Mouse (Mus musculus): ENCODE results near the gene Emc3. TPM values are rescaled to one million over a fixed set of nuclear protein-coding genes. Genes with fewer than 3 reads are reported as not detected.

The Emc3 gene
- polyA plus RNA-seq, 1 experiment from 2014 or later = 83.2 TPM

DNA sequence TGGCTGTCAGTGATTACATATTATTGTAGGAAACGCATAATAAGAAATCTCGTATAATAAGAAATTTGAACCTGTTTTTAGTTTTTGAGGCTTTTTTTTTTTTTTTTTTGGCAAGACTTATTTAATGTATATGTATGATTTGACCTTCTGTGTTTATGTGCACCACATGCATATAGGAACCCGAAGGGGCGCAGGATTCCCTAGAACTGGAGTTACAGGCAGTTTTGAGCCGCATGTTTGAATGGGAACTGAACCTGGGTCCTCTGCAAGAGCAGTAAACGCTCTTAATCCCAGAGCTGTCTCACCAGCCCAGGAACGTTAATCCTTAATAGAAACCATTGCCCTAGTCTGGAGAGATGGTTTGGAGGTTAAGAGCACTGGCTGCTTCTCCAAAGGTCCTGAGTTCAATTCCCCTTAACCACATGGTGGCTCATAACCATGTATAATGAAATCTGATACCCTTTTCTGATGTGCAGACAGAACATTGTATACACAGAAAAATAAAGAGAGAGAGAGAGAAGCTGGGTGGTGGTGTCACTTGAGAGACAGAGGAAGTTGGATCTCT, 470 bp upstream of the Emc3 start:
- H3K36me3 ChIP-seq (replicated peaks; ENCODE audit: control insufficient read depth, insufficient read depth, low read depth, low read length) = no peaks in the 10 kb centered on the region
- H3K4me2 ChIP-seq (ENCODE audit: low read depth, low read length) = peak overlapping the region; percentile 47
- 10% methylated on average over 7 of the region's 7 CpGs for WGBS
- no peaks in the 10 kb centered on the region for H3K9me3 ChIP-seq (replicated peaks; ENCODE audit: control insufficient read depth, low read length)
- no peaks in the 10 kb centered on the region for H3K27me3 ChIP-seq (ENCODE audit: control insufficient read depth, insufficient read depth, low read length)
- peak; percentile 8 for DNase-seq (ENCODE audit: low spot score)
- peak overlapping the region; percentile 63 for H3K4me3 ChIP-seq (ENCODE audit: low read depth, low read length)
- H3K27ac ChIP-seq (replicated peaks; ENCODE audit: low read depth, low read length) = peak overlapping the region; percentile 35; the same call in 1 of the 2 replicates
- no peaks in the 10 kb centered on the region for H3K4me1 ChIP-seq (ENCODE audit: control insufficient read depth, insufficient read depth, low read length)
- H3K9ac ChIP-seq (replicated peaks; ENCODE audit: low read length) = peak overlapping the region; percentile 85
- no peak for ATAC-seq (replicated peaks; ENCODE audit: insufficient number of reproducible peaks, low FRiP score, low TSS enrichment, low read depth)

DNA sequence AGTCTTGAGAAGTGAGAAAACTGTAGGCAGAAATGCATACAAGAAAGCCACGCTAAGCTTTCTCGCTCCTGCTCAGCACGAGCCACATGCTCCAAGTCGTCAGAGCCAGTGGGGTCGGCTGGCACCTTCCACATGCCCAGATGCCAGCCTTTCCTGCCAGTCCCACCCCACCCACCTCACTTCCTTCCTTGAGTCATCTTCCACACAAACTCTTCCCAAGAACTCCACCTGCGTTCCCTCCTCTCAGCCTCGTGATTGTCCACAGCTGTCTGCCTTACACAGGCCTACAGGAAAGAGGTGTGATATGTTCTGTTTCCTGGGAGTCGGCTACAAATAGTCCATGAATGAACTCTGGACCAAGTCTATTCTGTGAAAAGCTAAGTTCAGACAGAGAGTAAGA, 8.0 kb downstream of the Emc3 start:
- Histone ChIP-seq H3K4me1 (ENCODE audit: control insufficient read depth, insufficient read depth, low read length) (no peaks in the 10 kb centered on the region), H3K4me3 (ENCODE audit: low read depth, low read length) (no peak overlapping the region), H3K9ac (replicated peaks; ENCODE audit: low read length) (no peak overlapping the region), H3K27ac (replicated peaks; ENCODE audit: low read depth, low read length) (no peak overlapping the region), H3K4me2 (ENCODE audit: low read depth, low read length) (no peak overlapping the region), H3K27me3 (ENCODE audit: control insufficient read depth, insufficient read depth, low read length) (no peaks in the 10 kb centered on the region), H3K36me3 (replicated peaks; ENCODE audit: control insufficient read depth, insufficient read depth, low read depth, low read length) (peaks cover 11% of the 10 kb centered on the region), H3K9me3 (replicated peaks; ENCODE audit: control insufficient read depth, low read length) (no peaks in the 10 kb centered on the region)
- ATAC-seq (replicated peaks; ENCODE audit: insufficient number of reproducible peaks, low FRiP score, low TSS enrichment, low read depth) (no peak), DNase-seq (ENCODE audit: low spot score) (no peak)
- WGBS = 94% methylated on average over 8 of the region's 8 CpGs

DNA sequence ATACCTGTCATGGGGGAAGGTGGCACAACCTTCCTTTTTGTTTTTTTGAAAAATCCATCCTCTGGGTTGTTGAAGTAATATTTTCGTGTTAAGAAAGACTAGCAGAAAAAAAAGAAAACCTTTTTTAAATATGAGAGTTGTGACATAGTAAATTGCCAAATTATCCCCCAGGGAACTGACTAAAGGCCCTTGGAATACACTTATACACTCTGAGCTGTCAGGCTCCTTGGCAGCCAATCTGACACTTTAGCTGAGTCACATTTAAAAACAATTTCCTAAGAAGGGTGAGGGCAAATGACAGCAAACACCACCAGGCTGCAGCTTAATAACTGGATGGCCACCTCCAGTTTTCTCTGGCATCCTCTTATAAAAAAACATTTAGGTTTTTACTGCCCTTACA, 9.1 kb downstream of the Emc3 start:
- 77% methylated on average over 1 of the region's 1 CpGs for WGBS
- Histone ChIP-seq H3K4me1 (ENCODE audit: control insufficient read depth, insufficient read depth, low read length) (no peaks in the 10 kb centered on the region), H3K27me3 (ENCODE audit: control insufficient read depth, insufficient read depth, low read length) (no peaks in the 10 kb centered on the region), H3K4me2 (ENCODE audit: low read depth, low read length) (no peak overlapping the region), H3K27ac (replicated peaks; ENCODE audit: low read depth, low read length) (no peak overlapping the region), H3K36me3 (replicated peaks; ENCODE audit: control insufficient read depth, insufficient read depth, low read depth, low read length) (peaks cover 14% of the 10 kb centered on the region), H3K4me3 (ENCODE audit: low read depth, low read length) (no peak overlapping the region), H3K9ac (replicated peaks; ENCODE audit: low read length) (no peak overlapping the region), H3K9me3 (replicated peaks; ENCODE audit: control insufficient read depth, low read length) (no peaks in the 10 kb centered on the region)
- no peak for ATAC-seq (replicated peaks; ENCODE audit: insufficient number of reproducible peaks, low FRiP score, low TSS enrichment, low read depth)
- no peak for DNase-seq (ENCODE audit: low spot score)

- Histone ChIP-seq H3K4me3 (ENCODE audit: low read depth, low read length) (no peak overlapping the region), H3K27me3 (ENCODE audit: control insufficient read depth, insufficient read depth, low read length) (no peaks in the 10 kb centered on the region), H3K9me3 (replicated peaks; ENCODE audit: control insufficient read depth, low read length) (no peaks in the 10 kb centered on the region), H3K4me2 (ENCODE audit: low read depth, low read length) (no peak overlapping the region), H3K4me1 (ENCODE audit: control insufficient read depth, insufficient read depth, low read length) (no peaks in the 10 kb centered on the region), H3K36me3 (replicated peaks; ENCODE audit: control insufficient read depth, insufficient read depth, low read depth, low read length) (peaks cover 27% of the 10 kb centered on the region), H3K27ac (replicated peaks; ENCODE audit: low read depth, low read length) (no peak overlapping the region), H3K9ac (replicated peaks; ENCODE audit: low read length) (no peak overlapping the region)
- DNase-seq (ENCODE audit: low spot score) (no peak), ATAC-seq (replicated peaks; ENCODE audit: insufficient number of reproducible peaks, low FRiP score, low TSS enrichment, low read depth) (no peak)
- 93% methylated on average over 8 of the region's 8 CpGs for WGBS
Measured at GRCm38 (mm10) chr6:113517434-113518080, 13.9 kb downstream of the Emc3 start.

GRCm38 (mm10) chr6:113514600-113514999, 16.9 kb downstream of the Emc3 start:
- no peaks in the 10 kb centered on the region for H3K27me3 ChIP-seq (ENCODE audit: control insufficient read depth, insufficient read depth, low read length)
- H3K27ac ChIP-seq (replicated peaks; ENCODE audit: low read depth, low read length) = no peak overlapping the region
- DNase-seq (ENCODE audit: low spot score) (no peak), ATAC-seq (replicated peaks; ENCODE audit: insufficient number of reproducible peaks, low FRiP score, low TSS enrichment, low read depth) (no peak)
- peaks cover 21% of the 10 kb centered on the region for H3K36me3 ChIP-seq (replicated peaks; ENCODE audit: control insufficient read depth, insufficient read depth, low read depth, low read length)
- H3K4me3 ChIP-seq (ENCODE audit: low read depth, low read length) = no peak overlapping the region
- H3K9me3 ChIP-seq (replicated peaks; ENCODE audit: control insufficient read depth, low read length) = no peaks in the 10 kb centered on the region
- H3K4me1 ChIP-seq (ENCODE audit: control insufficient read depth, insufficient read depth, low read length) = no peaks in the 10 kb centered on the region
- 93% methylated on average over 3 of the region's 3 CpGs for WGBS
- H3K4me2 ChIP-seq (ENCODE audit: low read depth, low read length) = no peak overlapping the region
- H3K9ac ChIP-seq (replicated peaks; ENCODE audit: low read length) = no peak overlapping the region

DNA sequence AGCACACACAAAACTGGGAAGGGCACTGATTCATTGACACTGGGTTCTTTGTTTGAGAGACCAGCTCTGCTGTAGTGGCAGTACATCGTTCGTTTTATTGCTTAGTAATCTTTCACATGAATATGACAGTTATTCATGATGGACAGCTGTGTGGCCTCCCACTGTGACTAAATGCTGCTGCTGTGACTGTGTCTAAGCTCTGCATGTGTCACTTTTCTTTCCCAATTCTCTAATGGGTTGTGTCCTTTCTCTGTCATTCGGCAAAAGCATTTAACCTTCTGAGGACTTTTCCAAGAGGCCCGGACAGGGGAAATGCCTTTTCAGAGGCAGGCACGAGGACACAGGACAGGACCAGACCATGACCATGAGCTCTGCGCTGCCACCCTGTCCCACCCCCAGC, 17.5 kb downstream of the Emc3 start:
- ATAC-seq (replicated peaks; ENCODE audit: insufficient number of reproducible peaks, low FRiP score, low TSS enrichment, low read depth) (no peak), DNase-seq (ENCODE audit: low spot score) (no peak)
- Histone ChIP-seq H3K4me1 (ENCODE audit: control insufficient read depth, insufficient read depth, low read length) (no peaks in the 10 kb centered on the region), H3K36me3 (replicated peaks; ENCODE audit: control insufficient read depth, insufficient read depth, low read depth, low read length) (peaks cover 16% of the 10 kb centered on the region), H3K9ac (replicated peaks; ENCODE audit: low read length) (no peak overlapping the region), H3K4me2 (ENCODE audit: low read depth, low read length) (no peak overlapping the region), H3K9me3 (replicated peaks; ENCODE audit: control insufficient read depth, low read length) (no peaks in the 10 kb centered on the region), H3K4me3 (ENCODE audit: low read depth, low read length) (no peak overlapping the region), H3K27ac (replicated peaks; ENCODE audit: low read depth, low read length) (no peak overlapping the region), H3K27me3 (ENCODE audit: control insufficient read depth, insufficient read depth, low read length) (no peaks in the 10 kb centered on the region)
- whole genome bisulfite sequencing = 91% methylated on average over 6 of the region's 6 CpGs

GRCm38 (mm10) chr6:113508947-113509280, 22.5 kb downstream of the Emc3 start:
- DNase-seq (ENCODE audit: low spot score) = no peak
- H3K4me3 ChIP-seq (ENCODE audit: low read depth, low read length) = no peak overlapping the region
- H3K4me1 ChIP-seq (ENCODE audit: control insufficient read depth, insufficient read depth, low read length) = no peaks in the 10 kb centered on the region
- 47% methylated on average over 5 of the region's 5 CpGs for WGBS
- H3K9me3 ChIP-seq (replicated peaks; ENCODE audit: control insufficient read depth, low read length) = no peaks in the 10 kb centered on the region
- no peak for ATAC-seq (replicated peaks; ENCODE audit: insufficient number of reproducible peaks, low FRiP score, low TSS enrichment, low read depth)
- H3K27me3 ChIP-seq (ENCODE audit: control insufficient read depth, insufficient read depth, low read length) = no peaks in the 10 kb centered on the region
- H3K4me2 ChIP-seq (ENCODE audit: low read depth, low read length) = no peak overlapping the region
- H3K9ac ChIP-seq (replicated peaks; ENCODE audit: low read length) = no peak overlapping the region
- H3K36me3 ChIP-seq (replicated peaks; ENCODE audit: control insufficient read depth, insufficient read depth, low read depth, low read length) = no peaks in the 10 kb centered on the region; the same call in 1 of the 2 replicates
- no peak overlapping the region for H3K27ac ChIP-seq (replicated peaks; ENCODE audit: low read depth, low read length)

GRCm38 (mm10) chr6:113508272-113508946, 23.0 kb downstream of the Emc3 start:
- H3K4me1 ChIP-seq (ENCODE audit: control insufficient read depth, insufficient read depth, low read length) = no peaks in the 10 kb centered on the region
- no peak for DNase-seq (ENCODE audit: low spot score)
- no peak overlapping the region; the same call in 1 of the 2 replicates for H3K9ac ChIP-seq (replicated peaks; ENCODE audit: low read length)
- H3K4me3 ChIP-seq (ENCODE audit: low read depth, low read length) = no peak overlapping the region
- H3K36me3 ChIP-seq (replicated peaks; ENCODE audit: control insufficient read depth, insufficient read depth, low read depth, low read length) = no peaks in the 10 kb centered on the region
- WGBS = 61% methylated on average over 7 of the region's 7 CpGs
- no peaks in the 10 kb centered on the region for H3K9me3 ChIP-seq (replicated peaks; ENCODE audit: control insufficient read depth, low read length)
- no peak overlapping the region for H3K27ac ChIP-seq (replicated peaks; ENCODE audit: low read depth, low read length)
- ATAC-seq (replicated peaks; ENCODE audit: insufficient number of reproducible peaks, low FRiP score, low TSS enrichment, low read depth) = no peak; the same call in 1 of the 2 replicates
- H3K4me2 ChIP-seq (ENCODE audit: low read depth, low read length) = no peak overlapping the region
- no peaks in the 10 kb centered on the region for H3K27me3 ChIP-seq (ENCODE audit: control insufficient read depth, insufficient read depth, low read length)

All from embryonic facial prominence, embryonic 11.5 days (tissue).